Mouse (Mus musculus) T-helper 2 cell (primary cell): ENCODE measurements around the gene Mapkapk3.

ENCODE experiments used
- in situ Hi-C: fragments of 300-600 bp; cut with MboI, MseI; formaldehyde crosslinking; loops from one replicate; pipeline ENCODE4 v1.15.1; 2025; ENCODE audit warnings: high pct_unique_total_duplicates

Mapkapk3 gene

DNA sequence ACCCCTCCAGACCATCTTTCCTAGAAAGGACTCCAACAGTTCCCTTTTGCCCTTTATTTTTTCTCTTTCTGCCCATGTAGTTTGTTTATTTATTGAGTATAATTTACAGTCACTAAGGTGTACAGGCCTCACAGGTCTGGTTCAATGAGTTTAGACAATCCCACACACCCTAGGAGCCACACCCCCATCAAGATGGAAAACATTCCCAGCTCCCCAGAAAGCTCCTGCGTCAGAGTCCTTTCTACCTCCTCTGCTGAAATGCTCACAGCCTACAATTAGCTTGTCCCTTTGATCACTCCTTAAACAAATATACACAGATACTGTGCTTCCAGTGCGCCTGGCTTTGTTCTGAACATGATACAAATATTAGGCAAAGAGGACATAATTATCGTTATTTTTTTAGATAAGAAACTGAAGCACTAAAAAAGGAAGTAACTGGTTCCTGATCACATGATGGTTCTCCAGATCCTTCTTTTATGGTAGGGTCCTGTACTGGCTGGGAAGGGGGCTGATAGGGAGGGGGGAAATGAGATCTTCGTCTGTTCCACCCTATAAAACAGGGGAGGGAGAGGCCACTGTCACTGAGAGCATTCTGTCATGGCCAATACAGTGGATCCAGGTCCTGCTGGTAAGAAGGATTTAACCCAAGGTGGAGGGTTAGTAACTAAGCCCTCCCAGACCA is 21.8 kb downstream of the Mapkapk3 start:
- in situ Hi-C loops: no loop called here

DNA sequence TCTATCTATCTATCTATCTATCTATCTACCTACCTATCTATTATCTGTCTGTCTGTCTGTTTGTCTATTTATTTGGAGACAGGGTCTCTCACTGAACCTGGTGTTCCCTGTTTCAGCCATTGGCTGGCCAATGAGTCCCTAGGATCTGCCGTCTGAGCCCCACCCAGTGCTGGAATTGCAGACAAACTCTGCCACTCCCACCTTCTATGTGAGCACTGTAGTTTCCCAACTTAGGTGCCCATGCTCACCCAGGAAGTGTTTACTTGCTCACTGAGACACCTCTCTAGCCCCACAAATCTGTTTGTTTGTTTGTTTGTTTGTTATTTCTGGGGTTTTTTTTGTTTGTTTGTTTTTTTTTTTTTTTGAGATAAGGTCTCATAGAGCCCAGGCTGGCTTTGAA is 22.6 kb downstream of the Mapkapk3 start:
- in situ Hi-C loops: no loop called here

DNA sequence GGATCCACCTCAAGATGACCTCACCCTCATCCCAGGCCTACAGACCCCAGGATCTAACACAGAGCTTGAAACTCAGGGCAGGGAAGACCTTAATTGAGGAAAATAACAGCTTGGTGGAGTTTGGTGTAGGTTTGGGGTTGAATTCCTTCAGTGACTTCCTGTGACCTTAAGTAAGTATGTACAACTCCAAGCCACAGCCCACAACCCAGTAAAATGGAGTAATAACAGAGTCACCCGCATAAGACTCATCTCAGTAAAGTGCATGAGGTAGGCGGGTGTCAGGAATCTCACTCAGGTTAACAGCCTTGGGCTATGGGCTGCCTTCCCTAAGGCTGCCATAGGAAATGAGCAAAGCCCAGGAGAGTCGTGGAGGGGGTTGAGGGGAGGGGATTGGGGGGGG is 24.9 kb downstream of the Mapkapk3 start:
- in situ Hi-C loops: no loop called here

DNA sequence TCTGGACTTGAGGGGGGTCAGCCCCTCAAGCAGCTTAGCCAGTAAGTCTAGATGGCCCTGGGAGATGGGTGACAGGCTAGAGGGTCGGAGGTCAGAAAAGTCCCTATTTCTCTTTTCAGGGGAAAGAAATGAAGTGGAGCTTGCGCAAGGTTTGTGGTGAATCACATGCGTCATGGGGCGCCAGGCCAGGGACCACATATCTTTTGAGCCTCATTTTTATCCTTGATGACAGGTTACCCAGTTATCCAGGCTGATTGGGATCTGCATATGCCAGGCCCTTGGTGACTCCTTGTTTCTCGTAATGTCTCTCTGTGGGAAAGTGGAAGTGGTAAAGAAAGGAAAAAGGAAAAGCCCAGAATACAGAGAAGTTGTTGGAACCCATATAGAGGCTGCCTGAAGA is 25.8 kb downstream of the Mapkapk3 start:
- in situ Hi-C loops: no loop called here

DNA sequence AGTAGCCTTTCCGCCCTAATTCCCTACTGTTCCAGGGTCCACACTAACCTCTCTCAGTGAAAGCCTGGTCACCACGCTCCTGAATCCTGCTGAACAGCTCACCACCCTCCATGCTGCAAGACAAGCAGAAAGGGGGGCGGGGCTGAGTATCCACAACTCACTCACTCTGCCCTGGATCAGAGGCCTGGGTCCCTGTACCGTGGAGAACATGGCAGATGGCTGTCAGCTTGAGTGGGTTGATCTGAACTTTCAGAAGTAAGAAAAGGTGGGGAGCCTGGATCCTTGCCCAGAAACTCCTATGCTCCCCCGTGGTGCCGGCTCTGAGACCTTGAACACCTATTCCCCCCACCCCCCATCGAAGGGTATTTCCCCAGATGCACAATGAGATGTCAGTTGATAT is 27.3 kb downstream of the Mapkapk3 start:
- in situ Hi-C loops: no loop called here

DNA sequence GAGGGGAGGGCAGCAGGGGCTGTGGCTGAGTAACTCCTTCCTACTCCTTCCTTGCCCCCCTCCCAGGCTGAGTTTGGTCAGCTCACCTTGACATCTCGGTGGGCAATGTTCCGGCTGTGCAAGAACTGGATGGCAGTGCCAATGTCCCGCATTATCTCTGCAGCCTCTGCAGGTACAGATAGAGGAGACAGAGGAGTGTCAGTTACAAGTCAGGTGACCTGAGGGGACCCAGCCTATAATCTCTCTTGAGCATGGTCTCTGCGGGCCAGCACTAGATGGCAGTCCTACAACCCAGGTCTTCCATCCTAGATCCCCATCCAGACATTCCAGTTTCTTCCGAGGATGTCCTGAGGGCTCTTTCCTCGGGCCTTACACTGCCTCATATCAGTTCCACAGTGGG is 27.9 kb downstream of the Mapkapk3 start:
- in situ Hi-C loops: no loop called here

DNA sequence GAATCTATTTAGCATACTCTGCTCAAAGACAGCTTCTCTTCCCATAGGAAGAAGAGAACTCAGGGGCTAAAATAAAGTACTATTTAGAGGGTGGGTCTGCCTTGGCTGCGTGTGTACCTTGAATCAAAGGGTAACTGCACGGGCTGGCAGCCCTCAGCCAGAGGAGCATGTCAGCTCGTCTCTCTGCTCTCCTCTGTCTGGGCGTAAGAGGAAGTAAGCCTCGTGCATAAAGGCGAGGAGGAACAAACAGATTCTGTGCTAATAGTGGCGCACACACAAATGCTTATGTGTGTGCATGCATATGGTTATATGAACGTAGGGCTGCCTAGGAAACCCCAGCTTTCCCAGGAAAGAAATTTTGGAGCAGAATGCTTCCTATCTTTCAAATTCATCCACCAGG is 28.8 kb downstream of the Mapkapk3 start:
- in situ Hi-C loops: no loop called here

DNA sequence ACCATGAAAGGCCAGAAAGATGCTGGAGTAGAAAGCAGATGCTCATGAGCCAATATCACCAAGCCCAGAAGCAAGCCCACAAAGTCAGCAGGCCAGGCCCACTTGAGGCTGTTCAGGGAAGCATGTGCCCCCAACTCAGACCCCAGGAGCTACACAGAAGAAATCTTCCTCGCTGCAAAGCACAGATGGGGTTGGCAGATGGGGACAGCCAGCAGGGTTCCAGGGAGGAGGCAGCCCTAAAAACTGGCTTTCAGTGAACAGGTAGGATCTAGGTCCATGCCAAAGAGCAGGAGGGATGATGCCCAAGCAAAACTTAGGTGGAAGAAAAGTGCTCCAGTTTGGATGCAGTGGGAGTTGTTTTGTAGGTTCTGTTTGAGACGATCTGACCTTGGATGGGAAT is 29.2 kb downstream of the Mapkapk3 start:
- in situ Hi-C loops: no loop called here

DNA sequence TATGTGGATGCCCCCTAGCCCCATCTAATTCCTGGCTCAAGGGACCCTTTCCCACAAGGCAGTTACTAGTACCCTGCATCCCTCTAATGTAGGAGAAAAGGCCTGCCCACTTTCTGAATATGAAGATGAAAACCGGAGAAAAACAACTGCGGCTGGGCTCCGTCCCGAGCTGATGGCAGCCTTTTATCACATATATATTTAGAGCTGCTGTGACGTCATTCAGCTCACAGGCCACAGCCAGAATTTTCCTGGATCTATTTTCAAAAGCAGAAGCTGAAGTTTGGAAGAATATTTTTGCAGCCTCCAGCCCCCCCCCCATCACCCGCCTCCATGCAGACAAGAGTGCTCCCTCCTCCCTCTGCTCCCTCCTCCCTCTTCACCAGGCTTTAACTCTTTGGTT is 30.1 kb downstream of the Mapkapk3 start:
- in situ Hi-C loops: no loop called here

DNA sequence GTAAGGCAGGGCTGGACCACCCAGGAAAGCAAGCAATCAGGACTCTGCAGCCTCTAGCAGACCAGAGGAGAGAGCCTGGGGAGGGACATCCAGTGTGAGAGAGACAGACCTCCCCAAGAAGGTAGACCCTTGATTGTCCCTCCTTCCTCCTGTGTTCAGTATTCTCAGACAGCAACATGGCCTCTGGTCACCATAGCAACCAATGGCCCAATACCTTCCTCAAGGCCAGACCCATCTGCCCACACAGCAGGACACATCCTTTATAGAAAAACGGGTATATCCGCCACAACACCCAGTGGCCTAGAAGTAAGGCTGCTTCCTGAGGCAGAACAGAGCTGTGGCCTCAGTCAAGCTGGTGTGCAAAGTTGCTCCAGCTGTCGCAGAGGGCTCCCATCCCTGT is 34.1 kb downstream of the Mapkapk3 start:
- in situ Hi-C loops: no loop called here

DNA sequence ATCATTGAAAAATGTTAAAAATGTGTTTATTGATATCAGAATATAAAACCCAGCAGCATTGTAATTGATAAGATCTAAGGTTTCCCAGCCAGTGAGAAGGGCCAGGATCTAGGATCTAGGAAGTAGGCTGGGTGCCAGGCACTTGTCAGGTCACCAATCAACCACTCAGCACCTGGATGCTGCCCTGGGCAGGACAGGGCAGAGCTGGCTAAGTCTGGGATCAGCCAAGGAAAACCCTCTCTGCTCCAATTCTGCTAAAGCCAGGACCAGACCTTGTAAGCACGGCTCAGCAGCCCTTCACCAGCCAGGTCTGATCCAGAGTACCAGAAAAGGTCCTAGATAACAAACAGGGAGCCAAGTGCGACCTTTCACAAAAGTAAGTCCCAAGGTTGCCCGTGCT is 34.8 kb downstream of the Mapkapk3 start:
- in situ Hi-C loops: no loop called here

DNA sequence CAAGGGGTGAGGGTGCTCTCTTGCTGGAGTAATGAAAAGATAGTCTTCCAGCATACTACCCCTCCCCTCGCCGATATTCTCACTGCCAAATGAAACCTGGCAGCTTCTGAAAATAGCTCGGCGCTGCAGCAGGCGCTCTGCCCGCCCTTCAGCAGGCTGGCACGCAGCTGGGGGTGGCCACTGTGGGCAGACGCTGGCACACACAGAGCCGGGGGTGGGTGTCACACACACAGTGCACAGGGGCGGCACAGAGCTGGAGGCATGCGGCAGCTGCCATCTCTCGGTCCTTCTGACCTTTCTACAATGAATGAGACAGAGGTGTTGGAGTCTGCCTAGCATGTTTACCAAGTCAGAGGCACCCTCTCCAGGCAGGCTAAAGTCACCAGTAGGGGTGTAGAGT is 35.2 kb downstream of the Mapkapk3 start:
- in situ Hi-C loops: no loop called here

DNA sequence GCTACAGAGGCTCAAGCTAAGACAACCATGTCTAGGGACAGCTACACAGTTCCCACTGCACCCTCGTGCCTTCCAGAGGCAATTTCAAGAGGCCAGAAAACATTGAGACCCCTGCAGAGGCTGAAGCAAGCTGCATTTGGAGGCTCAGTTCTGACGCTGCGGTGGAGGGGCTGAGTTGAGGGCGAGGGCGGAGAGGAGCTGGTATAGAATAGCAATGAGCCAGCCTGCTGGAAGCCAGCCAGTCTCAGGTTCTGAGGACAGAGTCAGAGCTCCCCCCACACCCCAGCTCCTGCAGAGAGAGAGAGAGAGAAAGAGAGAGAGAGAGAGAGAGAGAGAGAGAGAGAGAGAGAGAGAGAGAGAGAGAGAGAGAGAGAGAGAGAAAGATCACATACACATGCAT is 37.5 kb downstream of the Mapkapk3 start:
- in situ Hi-C loops: no loop called here

DNA sequence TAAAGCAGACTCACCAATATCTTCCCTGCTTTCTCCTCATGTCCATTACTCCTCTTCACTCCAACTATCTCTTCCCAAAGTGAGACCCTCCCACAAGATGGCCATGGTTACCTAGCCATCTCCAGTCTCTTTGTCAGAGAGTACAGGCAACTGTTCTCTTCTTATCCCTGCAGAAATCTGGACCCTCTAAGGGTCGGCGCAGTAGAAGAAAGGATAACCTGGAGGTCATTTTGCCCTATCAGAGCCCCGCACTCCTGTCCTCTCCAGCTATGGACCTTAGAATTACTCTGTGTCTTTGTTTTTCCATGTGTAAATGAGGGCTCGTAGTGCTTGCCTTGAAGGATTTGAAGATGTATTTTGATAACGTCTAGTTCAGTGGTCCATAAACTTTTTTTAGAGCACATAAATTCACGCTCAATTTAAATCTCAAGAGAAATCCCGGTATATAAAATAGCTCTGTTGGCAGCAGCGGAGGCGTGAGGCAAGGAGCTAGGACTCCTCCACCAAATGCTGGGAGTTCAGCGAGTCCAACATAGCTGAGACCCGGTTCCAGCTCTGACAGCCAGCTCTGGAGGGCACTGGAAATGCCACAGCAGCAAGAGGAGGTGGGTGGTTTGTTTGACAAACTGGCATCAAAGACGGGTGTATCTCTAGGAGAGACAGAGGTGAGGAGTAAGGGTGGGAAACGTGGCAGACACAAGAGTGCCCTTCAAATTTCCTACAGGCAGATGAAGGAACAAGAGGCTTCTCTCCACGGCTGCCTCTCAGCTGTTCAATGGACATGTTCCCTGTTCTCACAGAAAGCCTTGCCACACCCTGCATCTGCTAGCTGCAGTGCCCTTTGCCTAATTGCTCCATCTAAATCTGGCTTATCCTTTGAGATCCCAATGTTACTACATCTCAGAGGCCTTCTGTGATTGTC is 39.0 kb downstream of the Mapkapk3 start:
- in situ Hi-C loops: no loop called here

DNA sequence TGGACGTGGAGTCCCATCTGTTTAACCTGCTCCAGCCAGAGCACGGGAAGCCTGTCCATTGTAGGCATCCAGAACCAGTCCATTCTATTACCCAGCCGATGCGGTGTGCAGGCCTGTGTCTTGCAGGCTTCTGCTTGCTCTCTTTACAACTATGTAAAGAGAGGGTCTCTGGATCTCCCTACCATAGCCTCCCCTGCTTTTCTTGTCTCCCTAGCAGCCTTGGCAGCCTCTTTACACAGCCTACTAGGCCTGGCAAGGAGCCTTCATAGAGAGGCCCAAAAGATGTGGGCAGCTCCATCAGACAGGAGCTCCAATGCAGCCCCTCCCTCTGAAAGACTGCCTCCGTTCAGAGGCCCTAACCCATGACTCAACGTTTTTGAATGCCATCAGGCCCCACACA is 40.5 kb downstream of the Mapkapk3 start:
- in situ Hi-C loops: loop anchor here (5.0 kb wide), 1 partner anchor 43 kb away; no protein-coding TSS in a partner anchor

DNA sequence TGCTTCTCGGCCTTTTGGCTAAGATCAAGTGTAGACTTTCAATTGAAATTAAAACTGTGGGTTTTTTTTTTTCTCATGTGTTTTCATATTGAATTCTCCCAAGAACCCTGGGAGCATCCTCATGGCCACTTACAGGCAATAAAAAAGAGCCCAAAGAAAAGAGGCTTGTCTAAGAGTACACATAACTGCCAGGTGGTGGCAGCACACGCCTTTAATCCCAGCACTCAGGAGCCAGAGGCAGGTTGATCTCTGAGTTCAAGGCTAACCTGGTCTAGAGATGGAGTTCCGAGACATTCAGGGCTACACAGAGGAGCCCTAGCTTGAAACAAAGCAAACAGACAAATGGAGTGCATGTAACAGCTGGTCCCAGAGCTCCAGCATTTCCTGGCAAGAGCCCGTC is 43.5 kb downstream of the Mapkapk3 start:
- in situ Hi-C loops: loop anchor here (5.0 kb wide), 1 partner anchor 46 kb away; no protein-coding TSS in a partner anchor

DNA sequence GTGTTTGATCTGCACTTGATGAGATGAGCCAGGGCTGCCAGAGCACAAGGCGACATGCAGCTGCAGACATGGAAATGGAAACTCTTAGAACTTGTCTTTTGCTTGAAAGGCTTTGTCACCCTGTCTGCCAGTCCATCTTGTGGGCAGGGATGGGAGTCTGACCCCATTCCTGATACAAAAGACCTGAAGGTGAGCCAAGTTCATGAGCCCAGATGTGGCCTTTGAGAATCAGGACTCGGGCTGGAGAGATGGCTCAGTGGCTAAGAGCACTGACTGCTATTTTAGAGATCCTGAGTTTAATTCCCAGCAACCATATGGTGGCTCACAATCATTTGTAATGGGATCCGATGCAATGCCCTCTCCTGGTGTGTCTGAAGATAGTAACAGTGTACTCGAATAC is 44.4 kb downstream of the Mapkapk3 start:
- in situ Hi-C loops: loop anchor here (5.0 kb wide), 1 partner anchor 47 kb away; no protein-coding TSS in a partner anchor

DNA sequence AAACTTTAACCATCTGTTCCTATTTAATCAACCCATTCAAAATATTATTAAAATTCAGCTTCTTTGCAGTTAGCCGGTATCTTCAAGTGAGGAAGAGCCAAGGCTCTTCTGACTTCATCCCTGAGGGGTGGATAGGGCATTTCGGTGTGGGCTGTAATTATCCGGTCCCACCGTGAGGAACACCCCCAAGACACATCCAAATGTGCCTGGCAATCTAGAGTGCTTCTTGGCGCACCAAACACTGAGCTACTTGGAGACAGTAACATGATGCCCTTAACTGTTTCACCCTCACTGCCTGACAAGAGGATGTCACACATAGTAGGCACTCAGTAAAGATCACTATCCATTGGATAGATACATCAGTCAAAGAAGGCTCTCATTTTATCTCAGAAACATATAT is 53.5 kb downstream of the Mapkapk3 start:
- in situ Hi-C loops: no loop called here

DNA sequence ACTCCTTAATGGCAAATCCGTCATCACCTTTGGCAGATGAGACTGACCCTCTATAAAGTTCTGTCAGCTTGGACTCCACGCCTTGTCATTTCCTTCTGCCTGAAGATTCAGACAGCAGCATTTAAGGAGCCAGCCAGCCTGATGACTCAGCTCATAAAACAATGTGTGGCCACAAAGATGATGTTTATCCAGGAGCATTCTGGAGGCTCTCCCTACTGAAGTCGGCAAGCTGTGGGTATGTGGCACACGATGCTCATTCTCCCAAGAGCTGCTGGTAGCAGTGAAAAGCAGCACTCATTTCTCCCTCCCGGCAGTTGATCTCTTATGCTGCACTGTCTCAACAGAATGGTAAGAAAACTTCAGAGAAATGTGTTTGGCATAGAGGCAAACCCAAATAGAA is 54.4 kb downstream of the Mapkapk3 start:
- in situ Hi-C loops: no loop called here

DNA sequence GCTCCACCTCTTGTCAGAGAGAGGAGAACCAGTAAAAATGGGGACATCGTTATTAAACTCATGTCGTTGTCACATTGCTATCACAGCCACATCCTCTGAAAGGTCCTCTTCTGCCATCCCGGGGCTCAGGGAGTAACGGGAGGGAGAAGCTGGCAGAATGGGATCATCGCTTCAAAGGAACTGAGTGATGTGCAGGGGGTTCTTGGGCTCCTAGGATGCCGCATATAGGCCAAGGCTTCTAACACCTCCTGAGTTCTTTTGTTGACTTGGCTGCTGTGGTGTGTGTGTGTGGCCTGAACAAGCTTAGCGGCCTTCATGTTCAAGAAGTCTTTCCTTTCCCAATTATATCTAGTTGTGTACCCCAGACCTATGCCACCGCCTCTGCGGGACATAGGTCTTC is 57.5 kb downstream of the Mapkapk3 start:
- in situ Hi-C loops: no loop called here

DNA sequence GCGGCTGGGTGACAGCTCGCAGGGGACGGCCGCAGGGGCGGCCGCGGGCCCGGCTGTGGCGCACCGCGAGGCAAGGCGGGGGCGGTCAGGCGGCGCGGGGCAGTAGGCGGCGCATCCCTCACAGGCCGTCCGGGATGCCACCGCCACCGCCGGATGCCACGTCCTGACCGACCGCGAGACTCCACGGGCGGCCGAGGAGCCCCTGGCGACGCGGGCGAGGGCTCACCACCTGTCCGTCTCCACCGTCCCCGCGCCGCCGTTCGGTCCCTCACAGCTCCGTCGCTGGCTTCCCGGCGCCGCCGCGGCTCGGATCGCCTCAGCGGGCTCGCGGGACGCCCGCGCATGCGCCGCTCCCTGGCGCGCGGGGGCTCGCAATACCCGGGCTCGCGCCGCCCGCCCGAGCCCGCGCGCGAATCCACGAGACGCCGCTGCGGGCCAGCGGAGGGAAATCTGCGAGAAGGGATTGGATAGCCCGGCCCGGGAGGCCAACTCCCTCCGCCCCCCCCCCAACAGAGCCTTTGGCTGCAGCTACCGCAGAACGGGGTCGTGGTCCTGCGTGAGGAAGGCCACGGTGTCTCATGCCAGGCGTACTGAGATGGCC is 58.0 kb downstream of the Mapkapk3 start, which contains the start of gene Dock3:
Dock3 (minus strand) TSS at position 371 of the 601 bp plus-strand sequence.
- in situ Hi-C loops: no loop called here

DNA sequence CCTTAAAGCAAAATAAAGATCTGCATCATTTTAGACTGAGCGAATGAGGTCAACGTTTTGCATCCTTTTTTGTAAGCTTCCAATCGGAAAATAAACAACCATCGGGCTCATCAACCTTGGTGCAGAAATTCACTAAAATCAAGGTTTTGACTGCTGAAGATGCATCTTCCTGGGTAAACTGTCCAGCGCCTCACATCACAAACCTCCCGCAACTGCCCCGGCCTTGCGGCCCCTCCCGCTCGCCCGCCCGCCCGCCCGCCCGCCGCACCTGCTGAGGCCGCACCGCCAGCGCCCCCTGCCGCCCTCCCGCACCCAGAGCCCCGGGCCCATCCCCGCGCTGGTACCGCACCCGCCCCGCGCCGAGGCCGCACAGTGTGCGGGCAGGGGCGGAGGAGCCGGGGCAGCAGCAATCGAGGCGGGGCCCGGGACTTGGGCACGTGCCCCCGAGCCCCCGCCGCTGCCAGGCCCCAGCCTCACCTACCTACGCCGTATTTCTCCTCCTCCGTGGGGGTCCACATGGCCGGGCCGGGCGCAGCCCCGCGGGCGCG is 58.6 kb downstream of the Mapkapk3 start:
- in situ Hi-C loops: no loop called here
